Mouse (Mus musculus) hindbrain, embryonic 10.5 days (tissue): ENCODE measurements around the gene Cdh13. TPM values are rescaled to one million over a fixed set of nuclear protein-coding genes. Genes with fewer than 3 reads are reported as not detected.
A peak's percentile ranks its signal among the peaks of the same experiment; 100 is the strongest.
"Not testable (repeated sequence)": the region's sequence is repeated elsewhere in the genome, so short reads cannot be mapped to it uniquely, and the experiment has no call there.

Experiments used
- DNase-seq: peaks from one replicate; pipeline ENCODE4 v3.0.0-alpha.2; 2017; ENCODE audit warnings: low spot score
- H3K27ac ChIP-seq: fragments of 300-500 bp; sonication (generic); 2 replicates; pipeline ENCODE4 v1.5.1; 2016; ENCODE audit warnings: mild to moderate bottlenecking, moderate library complexity
- H3K27me3 ChIP-seq: fragments of 300-500 bp; sonication (generic); 2 replicates; pipeline ENCODE4 v1.6.1; 2016; ENCODE audit warnings: mild to moderate bottlenecking; ENCODE audit not compliant: poor library complexity, insufficient read depth, severe bottlenecking
- H3K36me3 ChIP-seq: fragments of 300-500 bp; sonication (generic); 2 replicates; pipeline ENCODE4 v1.6.1; 2016; ENCODE audit warnings: mild to moderate bottlenecking, moderate library complexity
- H3K4me1 ChIP-seq: fragments of 300-500 bp; sonication (generic); replicated peaks from 2 replicates; pipeline ENCODE4 v1.6.1; 2016; ENCODE audit warnings: mild to moderate bottlenecking
- H3K4me3 ChIP-seq: fragments of 300-500 bp; sonication (generic); 2 replicates; pipeline ENCODE4 v1.5.1; 2016; ENCODE audit warnings: mild to moderate bottlenecking, moderate library complexity
- H3K9me3 ChIP-seq: fragments of 300-500 bp; sonication (generic); 2 replicates; pipeline ENCODE4 v1.6.1; 2016; ENCODE audit warnings: mild to moderate bottlenecking, moderate library complexity
- WGBS: fragments of 180-500 bp; shearing (Covaris S2); methylation state at CpG from one replicate; pipeline ENCODE4 v1.1.7; 2016; 5-methylcytosine and 5-hydroxymethylcytosine counted together
- polyA plus RNA-seq: library from polyadenylated mRNA; unstranded; fragments of >200 nt; fragmentation: Nextera tagmentation; extraction: Ambion mirVana; gene quantifications from 2 replicates; pipeline ENCODE4 v1.2.1, GENCODE M21; 2016

The Cdh13 gene
- polyA plus RNA-seq, 1 experiment from 2014 or later: 8.5 TPM

DNA sequence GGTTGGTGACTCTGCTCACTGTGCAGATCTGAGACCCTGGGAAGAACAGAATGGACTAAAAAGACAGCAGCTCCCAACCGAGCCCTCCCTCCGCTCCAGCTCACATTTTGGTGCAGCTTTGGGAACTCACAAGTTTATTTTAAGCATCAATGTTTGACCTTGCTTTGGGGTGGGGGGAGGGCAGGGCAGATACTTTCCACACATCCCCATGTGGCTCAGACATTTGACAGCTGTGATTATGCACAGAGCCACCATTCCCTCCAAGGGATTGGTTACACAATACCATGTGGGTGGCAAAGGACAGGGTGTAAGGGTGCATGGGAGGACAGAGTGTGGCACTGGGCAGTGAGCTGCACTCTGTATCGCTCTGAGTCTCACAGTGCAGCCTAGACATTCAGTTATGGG, 993.5 kb downstream of the Cdh13 start:
- Histone ChIP-seq H3K9me3 (no peaks in the 10 kb centered on the region), H3K36me3 (no peaks in the 10 kb centered on the region), H3K4me3 (no peak overlapping the region), H3K27me3 (no peaks in the 10 kb centered on the region), H3K27ac (no peak overlapping the region), H3K4me1 (0 out of 2 replicates have a peak, but pooled peaks cover 6% of the 10 kb centered on the region)
- 83% methylated on average over 3 of the region's 3 CpGs for WGBS
- DNase-seq: no peak

DNA sequence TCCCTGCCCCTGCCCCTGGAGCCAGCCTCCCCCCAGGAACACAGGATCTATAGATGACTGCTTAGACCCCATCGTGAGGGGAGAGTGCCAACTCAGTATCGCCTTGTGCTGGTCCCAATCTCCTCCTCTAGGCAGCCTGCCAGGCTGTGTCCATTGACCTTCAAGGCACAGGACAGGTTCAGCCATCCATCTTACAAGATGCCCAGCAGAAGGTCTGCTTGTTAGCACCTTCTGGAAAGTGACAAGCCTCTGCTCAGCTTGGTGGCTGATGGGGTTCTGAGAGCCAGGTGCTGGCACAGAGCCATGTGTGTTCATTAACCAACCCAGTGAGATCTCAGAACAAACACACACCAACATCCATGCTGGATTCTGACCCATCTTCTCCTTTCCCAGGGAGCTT, 998.2 kb downstream of the Cdh13 start:
- no peaks in the 10 kb centered on the region for H3K4me1 ChIP-seq
- H3K9me3 ChIP-seq: no peaks in the 10 kb centered on the region
- no peak overlapping the region for H3K27ac ChIP-seq
- no peaks in the 10 kb centered on the region for H3K27me3 ChIP-seq
- DNase-seq: no peak
- no peaks in the 10 kb centered on the region for H3K36me3 ChIP-seq
- 87% methylated on average over 2 of the region's 2 CpGs for WGBS
- no peak overlapping the region for H3K4me3 ChIP-seq

DNA sequence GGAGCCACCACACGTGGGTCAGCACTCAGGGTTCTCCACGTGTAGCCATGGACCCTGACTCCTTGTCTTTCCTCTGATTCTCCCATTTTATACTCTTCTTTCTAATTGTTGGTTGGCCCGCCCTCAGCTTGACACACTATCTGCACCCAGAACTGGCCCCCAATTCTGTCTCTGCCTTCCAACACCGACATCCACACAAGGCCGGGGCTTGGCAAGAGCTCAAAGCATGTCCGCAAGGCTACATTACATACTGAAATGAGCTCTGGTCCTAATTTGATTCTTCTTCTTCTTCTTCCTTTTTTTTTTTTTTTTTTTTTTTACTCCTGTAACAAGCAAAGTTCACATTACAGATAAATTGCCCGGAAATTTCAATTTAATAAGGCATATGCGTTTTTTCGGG, 1001.0 kb downstream of the Cdh13 start:
- no peaks in the 10 kb centered on the region for H3K9me3 ChIP-seq
- no peak overlapping the region for H3K27ac ChIP-seq
- no peak overlapping the region for H3K4me3 ChIP-seq
- H3K27me3 ChIP-seq: no peaks in the 10 kb centered on the region
- no peaks in the 10 kb centered on the region for H3K36me3 ChIP-seq
- H3K4me1 ChIP-seq: no peaks in the 10 kb centered on the region
- 90% methylated on average over 9 of the region's 9 CpGs for WGBS
- no peak for DNase-seq

DNA sequence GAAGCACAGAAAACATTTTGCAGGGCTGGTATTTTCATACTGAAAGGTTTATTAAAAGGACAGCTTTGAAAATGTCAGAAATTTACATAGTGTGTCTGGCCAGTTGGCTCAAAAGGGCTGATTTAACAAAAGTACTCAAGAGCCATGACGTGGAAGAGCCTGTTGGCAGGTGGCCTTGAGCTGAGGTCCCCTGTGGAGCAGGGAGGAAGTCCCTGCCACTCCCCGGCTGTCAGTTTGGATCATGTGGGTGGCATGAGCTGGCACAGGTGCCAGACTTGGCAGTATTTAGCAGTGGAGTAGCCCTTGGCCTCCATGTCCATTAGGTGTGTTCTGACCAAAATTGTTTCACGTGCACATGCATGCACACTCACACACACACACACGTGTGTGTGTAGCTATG, 1001.4 kb downstream of the Cdh13 start:
- Histone ChIP-seq H3K4me3 (no peak overlapping the region), H3K9me3 (no peaks in the 10 kb centered on the region), H3K4me1 (no peaks in the 10 kb centered on the region), H3K27ac (no peak overlapping the region), H3K27me3 (no peaks in the 10 kb centered on the region), H3K36me3 (no peaks in the 10 kb centered on the region)
- 78% methylated on average over 4 of the region's 4 CpGs for WGBS
- DNase-seq: no peak

DNA sequence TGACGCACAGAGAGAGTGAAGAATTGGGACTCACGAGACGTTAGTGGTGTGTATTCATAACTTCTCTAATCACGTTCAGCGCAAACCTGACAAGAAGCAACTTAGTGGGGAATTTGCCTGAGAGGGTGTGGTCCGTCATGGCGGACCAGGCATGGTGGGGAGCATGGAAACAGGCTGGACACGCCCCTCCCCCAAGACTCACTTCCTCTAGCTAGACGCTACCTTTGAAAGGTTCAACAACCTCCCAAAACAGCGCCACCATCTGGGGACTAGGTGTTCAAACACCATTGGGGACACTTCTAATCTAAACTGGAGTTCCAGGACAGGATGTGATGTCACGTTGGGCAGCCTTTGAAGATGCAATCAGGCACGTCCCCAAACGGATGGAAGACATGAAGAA, 1011.9 kb downstream of the Cdh13 start:
- WGBS: 85% methylated on average over 13 of the region's 13 CpGs
- Histone ChIP-seq H3K9me3 (peaks cover 10% of the 10 kb centered on the region), H3K4me1 (no peaks in the 10 kb centered on the region), H3K4me3 (no peak overlapping the region), H3K27ac (no peak overlapping the region), H3K27me3 (no peaks in the 10 kb centered on the region), H3K36me3 (no peaks in the 10 kb centered on the region)
- DNase-seq: no peak

DNA sequence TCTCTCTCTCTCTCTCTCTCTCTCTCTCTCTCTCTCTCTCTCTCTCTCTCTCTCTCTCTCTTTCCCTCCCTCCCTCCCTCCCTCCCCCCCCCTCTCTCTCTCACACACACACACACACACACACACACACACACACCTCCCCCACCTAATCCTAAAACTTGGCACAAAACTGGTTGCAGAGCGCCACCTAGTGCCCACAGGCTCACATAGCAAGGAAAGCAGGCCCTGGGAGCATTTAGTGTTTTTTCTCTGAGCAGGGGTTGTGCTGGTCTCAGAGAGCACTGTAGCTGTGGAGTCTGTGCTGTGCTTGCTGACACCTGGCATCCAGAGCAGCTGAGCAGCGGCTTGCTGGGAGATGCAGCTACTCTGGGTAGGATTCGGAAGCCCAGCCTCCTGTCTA, 1014.2 kb downstream of the Cdh13 start:
- H3K4me1 ChIP-seq, H3K36me3 ChIP-seq, H3K27ac ChIP-seq, H3K27me3 ChIP-seq, H3K4me3 ChIP-seq: not testable (repeated sequence)
- WGBS: 32% methylated on average over 3 of the region's 3 CpGs
- peaks cover 20% of the 10 kb centered on the region for H3K9me3 ChIP-seq
- DNase-seq: peak; percentile 30

DNA sequence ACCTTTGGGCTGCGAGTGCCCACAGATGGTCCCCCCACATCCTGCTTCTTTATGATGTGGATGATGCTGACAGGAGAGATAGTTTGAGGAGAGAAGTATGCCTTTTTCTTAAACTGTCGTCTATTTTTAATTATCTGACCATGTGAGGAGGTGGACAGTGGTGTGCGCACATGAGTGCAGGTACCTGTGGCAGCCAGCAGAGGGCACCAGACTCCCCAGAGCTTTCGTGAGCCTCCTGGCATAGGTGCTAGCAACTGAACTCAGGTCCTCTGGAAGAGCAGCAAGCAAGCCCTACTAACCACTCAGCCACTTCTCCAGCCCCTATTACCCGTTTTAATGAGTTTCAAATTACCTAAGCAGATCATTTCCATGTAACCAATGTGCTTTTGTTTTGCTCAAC, 1016.8 kb downstream of the Cdh13 start:
- no peak for DNase-seq
- Histone ChIP-seq H3K27ac (no peak overlapping the region), H3K36me3 (no peaks in the 10 kb centered on the region), H3K4me1 (no peaks in the 10 kb centered on the region), H3K27me3 (no peaks in the 10 kb centered on the region), H3K9me3 (peaks cover 18% of the 10 kb centered on the region), H3K4me3 (no peak overlapping the region)
- WGBS: 89% methylated on average over 5 of the region's 5 CpGs

DNA sequence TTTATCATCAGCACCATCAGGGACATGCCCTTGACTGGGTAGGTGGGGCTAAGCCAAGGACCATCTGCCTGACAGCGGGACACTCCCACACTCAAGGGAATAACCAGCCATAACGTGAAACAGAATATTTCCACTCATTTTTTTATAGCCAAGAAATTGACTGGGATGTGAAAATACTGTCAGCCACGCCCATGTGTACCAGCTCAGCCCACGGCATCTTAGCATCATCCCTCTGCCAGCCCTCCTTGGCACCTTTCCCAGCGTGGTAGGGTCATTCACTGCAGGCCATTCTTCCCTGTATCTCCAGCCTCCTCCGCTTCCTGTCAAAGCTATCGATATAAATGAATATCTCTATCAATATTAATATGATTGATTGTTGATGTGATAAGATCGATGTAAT, 1020.7 kb downstream of the Cdh13 start:
- Histone ChIP-seq H3K4me1 (no peaks in the 10 kb centered on the region), H3K27ac (no peak overlapping the region), H3K27me3 (no peaks in the 10 kb centered on the region), H3K36me3 (no peaks in the 10 kb centered on the region), H3K9me3 (peaks cover 21% of the 10 kb centered on the region), H3K4me3 (no peak overlapping the region)
- DNase-seq: no peak
- WGBS: 83% methylated on average over 8 of the region's 8 CpGs

DNA sequence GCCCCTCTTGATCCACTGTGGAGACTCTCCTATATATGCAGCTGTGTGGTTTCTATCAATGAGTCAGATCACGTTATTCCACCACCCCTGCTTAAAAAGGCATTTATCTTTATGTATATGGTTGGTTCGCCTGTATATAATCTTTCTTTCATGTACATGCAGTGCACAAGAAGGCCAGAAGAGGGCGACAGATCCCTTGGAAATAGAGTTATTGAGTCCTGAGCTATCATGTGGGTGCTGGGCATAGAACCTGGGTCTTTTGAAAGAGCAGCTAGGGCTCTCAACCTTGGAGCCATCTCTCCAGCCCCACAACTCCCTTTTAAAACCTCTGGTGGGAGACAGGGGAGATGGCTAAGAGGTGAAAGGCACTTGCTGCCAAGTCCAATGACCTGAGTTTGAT, 1027.9 kb downstream of the Cdh13 start:
- Histone ChIP-seq H3K9me3 (0 out of 2 replicates have a peak, but pooled peaks cover 3% of the 10 kb centered on the region), H3K36me3 (no peaks in the 10 kb centered on the region), H3K4me3 (no peak overlapping the region), H3K4me1 (no peaks in the 10 kb centered on the region), H3K27ac (no peak overlapping the region), H3K27me3 (no peaks in the 10 kb centered on the region)
- WGBS: 31% methylated on average over 3 of the region's 3 CpGs
- DNase-seq: no peak

DNA sequence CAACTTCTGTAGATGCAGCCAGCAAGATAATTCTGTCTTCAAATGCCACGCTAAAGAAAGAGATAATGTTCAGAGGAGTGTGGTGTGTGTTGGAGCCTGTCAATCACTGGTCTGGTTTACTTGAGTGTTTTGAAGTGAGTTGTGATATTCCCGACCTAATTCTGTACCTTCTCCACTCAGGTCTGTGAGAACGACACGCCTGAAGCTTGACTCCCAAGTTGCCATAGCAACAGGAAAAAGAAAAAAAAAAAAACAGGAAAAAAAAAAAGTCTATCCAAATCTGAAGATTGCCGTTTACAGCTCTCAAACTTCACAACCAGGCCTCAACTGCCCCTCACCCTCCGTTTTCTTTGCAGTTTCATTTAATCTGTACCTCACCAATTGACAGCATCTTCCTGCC, 1039.7 kb downstream of the Cdh13 start:
- Histone ChIP-seq H3K9me3 (0 out of 2 replicates have a peak, but pooled peaks cover under 1% of the 10 kb centered on the region), H3K27ac (no peak overlapping the region), H3K27me3 (no peaks in the 10 kb centered on the region), H3K4me1 (no peaks in the 10 kb centered on the region), H3K36me3 (no peaks in the 10 kb centered on the region), H3K4me3 (no peak overlapping the region)
- no peak for DNase-seq
- 71% methylated on average over 6 of the region's 6 CpGs for WGBS

DNA sequence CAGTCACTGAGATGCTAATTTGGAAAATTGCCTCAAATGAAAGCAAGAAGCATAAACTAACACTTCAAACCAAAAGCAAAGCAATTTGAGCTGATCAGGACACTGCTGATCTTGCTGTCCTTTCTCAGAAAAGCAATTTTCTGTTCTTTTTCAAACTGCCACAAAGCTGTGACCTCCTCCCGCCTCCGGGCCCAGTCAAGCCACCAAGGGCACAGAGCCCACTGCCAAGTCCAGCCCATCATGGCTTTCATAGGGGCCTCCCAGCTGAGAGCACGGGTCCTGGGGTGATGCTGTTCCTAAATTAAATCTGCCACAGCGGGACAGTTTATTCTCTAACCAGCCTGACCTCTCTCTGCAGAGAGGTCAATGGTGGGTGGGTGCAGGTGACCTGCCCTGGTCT, 1056.0 kb downstream of the Cdh13 start:
- Histone ChIP-seq H3K27me3 (peaks cover 13% of the 10 kb centered on the region), H3K9me3 (peaks cover 14% of the 10 kb centered on the region), H3K4me1 (no peaks in the 10 kb centered on the region), H3K4me3 (no peak overlapping the region), H3K27ac (no peak overlapping the region), H3K36me3 (no peaks in the 10 kb centered on the region)
- WGBS: 82% methylated on average over 4 of the region's 4 CpGs
- DNase-seq: no peak

DNA sequence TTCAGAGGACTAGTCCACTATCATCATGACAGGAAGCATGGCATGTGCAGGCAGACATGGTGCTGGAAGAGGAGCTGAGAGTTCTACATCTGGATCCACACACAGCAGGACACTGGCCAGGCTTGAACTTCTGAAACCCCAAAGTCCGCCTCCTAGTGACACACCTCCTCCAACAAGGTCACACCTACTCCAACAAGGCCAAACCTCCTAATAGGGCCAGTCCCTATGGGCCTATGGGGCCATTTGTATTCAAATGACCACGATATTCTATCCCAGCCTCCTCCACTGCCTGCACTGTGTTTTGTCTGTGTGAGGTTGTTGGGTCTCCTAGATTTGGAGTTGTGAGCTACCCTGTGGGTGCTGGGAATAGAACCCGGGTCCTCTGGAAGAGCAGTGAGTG, 1060.1 kb downstream of the Cdh13 start:
- no peak for DNase-seq
- Histone ChIP-seq H3K27ac (peak overlapping the region; percentile 90), H3K36me3 (peaks cover 24% of the 10 kb centered on the region), H3K4me1 (peaks cover 8% of the 10 kb centered on the region), H3K27me3 (peaks cover 13% of the 10 kb centered on the region), H3K4me3 (peak overlapping the region; percentile 90), H3K9me3 (peaks cover 6% of the 10 kb centered on the region; the same call in 1 of the 2 replicates)
- 83% methylated on average over 3 of the region's 3 CpGs for WGBS

DNA sequence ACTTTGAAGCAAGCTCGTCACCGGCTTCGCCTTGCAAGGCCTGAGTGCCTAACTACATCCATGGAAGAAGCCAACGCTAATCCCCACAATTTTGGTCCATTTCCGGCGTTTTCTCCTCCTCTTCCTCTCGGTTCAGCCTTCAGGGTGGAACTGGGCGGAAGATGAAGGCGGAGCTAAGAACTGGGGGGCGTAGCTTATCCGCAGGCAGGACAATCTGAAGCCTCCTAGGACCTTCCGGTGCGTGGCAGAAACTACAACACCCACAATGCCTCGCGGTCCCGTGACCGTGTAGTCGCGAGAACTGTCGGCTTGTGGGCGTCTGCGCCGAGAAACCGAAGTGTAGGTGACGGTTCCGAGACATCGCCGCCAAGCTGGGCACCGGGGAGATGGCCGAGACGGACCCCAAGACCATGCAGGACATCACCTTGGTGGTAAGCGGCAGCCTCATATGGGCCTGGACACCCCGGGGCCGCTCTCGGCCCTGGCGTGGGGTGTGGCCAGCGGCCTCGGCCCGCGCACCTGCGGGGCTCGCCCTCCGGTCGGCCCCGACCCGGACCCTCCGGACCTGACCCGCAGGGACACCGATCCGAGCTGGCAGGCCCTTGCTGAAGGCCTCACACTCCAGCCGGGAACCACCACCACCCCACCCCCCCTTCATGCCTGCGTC, 1060.8 kb downstream of the Cdh13 start, which contains the start of gene Hsbp1:
Gene Hsbp1, plus strand, starts transcription at position 299 of the 667 bp plus-strand sequence.
- H3K9me3 ChIP-seq: 0 out of 2 replicates have a peak, but pooled peaks cover 2% of the 10 kb centered on the region
- H3K4me3 ChIP-seq: peak within 1 kb of the TSS; percentile 90
- H3K27me3 ChIP-seq: peaks cover 13% of the 10 kb centered on the region
- H3K36me3 ChIP-seq: peaks cover 31% of the 10 kb centered on the region
- peaks cover 8% of the 10 kb centered on the region for H3K4me1 ChIP-seq
- H3K27ac ChIP-seq: peak within 1 kb of the TSS; percentile 90
- DNase-seq: peak; percentile 97
- WGBS: 2% methylated on average over 52 of the region's 52 CpGs
